Mouse (Mus musculus) adrenal gland, postnatal 14 days (tissue): ENCODE measurements around the gene Klhl11. TPM values are rescaled to one million over a fixed set of nuclear protein-coding genes. Genes with fewer than 3 reads are reported as not detected.
A peak's percentile ranks its signal among the peaks of the same experiment; 100 is the strongest.

Source experiments
- DNase-seq: peaks from one replicate; pipeline ENCODE4 v3.0.0; 2021; ENCODE audit warnings: mixed read lengths
- long read RNA-seq, 2 experiments: library from polyadenylated mRNA; stranded (forward); transcript quantifications; one replicate each; pipeline ENCODE4 v2.0.0; 2021
- total RNA-seq: library from RNA; stranded (reverse); gene quantifications from 2 replicates; pipeline ENCODE4 v1.2.3, GENCODE M21; 2021

Gene Klhl11
- total RNA-seq = 42.9 and 44.2 TPM in 2 replicates
- long read RNA-seq, experiment 1 = 0 reads
- long read RNA-seq, experiment 2, transcript Klhl11-201 (2 exons, 2,393 nt) = major isoform, 5 of 6 reads
- long read RNA-seq, experiment 2, partial matches to known transcripts = 0 of 6 reads
- long read RNA-seq, experiment 2, other reads (novel, unspliced or antisense) = 1 of 6 reads

DNA sequence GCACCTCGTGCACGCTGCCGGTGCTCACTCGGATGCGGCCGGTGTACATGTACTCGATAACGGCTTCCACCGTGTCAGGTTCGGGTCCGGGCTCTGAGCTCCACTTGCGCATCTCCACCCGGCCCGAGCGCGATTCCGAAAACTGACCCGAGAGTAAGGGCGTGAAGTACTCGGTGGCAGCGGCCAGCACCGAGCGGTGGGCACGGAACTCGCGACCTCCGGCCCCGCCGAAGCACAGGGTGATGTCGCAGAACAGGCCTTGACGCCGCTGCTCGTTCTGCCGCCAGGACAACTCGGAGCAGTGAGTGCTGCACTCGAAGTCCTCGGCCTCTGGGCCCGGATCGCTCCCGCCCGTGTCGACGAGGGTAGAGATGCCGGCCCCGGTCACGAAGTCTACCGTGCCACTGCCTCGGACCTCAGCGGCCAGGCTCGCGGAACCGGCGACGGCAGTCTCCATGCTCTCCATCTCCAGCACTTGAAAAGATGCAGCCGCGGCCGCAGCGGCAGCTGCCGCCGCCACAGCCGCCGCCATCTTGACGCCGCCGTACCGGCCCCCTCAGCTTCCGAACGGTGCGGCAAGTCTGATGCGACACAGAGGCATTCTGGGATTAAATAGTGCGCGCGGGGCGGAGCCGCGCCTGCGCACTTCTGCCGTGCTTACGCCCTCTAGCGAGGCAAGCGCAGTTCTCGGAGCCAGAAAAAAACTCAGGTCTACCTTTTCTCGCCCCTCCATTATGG lies at the start of gene Klhl11:
Gene Klhl11, minus strand, starts transcription at position 545 of the 738 bp plus-strand sequence.
- peak; percentile 94 for DNase-seq

DNA sequence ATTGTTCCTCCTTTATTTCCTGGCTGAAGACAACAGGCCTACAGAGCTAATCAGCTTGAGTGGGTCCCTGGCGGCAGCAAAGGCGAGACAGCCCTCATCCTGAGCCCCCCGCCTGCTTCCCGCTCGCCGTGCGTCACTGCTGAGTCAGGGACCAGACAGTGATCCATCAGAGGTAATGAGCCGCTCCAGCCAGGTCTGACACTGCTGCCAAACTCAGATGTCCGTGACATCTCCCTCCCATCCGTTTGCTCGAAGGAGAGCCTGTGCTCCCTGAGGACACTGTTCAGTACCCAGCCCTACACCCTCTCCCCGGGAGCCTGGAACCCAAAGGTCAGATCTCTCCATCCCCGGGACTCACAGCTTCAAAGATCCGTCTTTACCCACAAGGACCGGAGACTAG lies 48.3 kb upstream of the Klhl11 start:
- peak; percentile 90 for DNase-seq

DNA sequence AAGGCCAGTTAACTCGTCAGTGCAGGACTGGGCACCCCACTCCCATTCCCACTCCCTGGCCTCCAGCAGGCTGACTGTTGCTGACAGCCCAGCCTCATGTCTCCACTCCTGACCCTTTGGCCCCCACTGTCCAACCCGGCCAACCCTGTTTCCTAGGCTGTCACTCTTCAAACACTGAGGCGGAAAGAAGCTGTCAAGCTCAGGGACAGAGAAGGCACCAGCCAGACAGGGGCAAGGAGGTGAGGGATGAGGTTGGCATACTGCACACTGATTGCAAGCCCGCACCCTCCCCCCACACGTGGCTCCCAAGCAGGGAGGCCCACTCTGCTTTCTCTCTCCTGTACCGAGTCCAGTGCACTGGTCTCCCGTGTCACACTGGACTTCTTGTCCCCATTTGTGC lies 46.6 kb upstream of the Klhl11 start:
- DNase-seq = peak; percentile 51

DNA sequence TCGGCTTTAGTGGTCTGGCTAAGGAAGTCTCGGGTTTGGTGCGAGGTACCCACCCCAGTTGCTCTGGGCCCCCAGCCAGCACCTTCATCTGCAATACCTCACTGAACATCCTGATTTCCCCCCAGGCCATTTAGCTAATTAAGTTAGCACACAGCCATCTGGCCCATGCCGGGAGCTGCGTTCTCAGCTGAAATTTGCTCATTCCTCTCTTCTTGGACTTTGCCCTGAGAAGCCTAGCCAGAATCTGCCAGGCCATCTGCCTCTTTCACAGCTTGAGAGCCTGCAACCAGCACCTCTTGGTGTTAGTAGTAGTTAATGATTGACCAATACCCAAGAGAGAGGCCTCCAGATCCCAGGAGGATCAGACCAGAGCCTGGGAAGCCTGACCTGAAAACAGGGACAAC lies 45.6 kb upstream of the Klhl11 start:
- DNase-seq = peak; percentile 66

DNA sequence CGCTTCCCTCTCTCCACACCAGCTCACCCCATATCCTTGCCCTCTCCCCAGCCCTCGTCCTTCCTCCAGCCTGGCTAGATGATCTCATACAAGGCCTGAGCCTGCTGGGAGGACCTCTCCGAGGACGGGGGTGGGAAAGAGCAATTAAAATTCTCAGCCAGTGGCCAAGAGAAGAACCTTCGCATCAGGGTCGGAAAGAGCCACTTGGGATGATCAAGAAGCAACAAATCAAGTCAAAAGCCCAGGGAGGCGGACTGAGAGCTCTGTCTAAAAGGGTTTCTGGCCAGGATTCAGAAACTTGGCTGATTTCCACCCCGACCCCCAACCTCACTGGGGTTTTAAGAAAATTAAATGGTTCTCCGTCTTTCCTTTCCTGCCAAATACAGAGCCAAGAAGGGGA lies 43.8 kb upstream of the Klhl11 start:
- DNase-seq = peak; percentile 76

DNA sequence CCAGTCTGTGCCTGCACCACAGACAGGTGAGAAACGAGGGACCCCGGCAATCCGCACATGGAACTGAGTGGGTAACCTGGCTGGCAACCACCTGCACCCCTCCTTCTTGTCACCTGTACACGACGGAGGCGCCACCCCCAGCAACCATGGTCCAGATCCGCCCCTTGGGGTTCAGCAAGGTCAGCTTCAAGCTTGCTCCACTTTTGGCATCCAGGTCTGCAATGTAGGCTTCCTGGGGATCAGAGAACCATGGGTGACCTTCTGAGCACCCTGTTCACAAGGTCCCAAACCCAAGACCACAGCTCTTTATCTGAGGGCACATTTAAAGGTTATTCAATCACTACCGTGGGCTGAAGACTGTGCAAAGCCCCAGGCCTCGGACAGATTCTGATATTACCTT lies 43.2 kb upstream of the Klhl11 start:
- DNase-seq = peak; percentile 46

DNA sequence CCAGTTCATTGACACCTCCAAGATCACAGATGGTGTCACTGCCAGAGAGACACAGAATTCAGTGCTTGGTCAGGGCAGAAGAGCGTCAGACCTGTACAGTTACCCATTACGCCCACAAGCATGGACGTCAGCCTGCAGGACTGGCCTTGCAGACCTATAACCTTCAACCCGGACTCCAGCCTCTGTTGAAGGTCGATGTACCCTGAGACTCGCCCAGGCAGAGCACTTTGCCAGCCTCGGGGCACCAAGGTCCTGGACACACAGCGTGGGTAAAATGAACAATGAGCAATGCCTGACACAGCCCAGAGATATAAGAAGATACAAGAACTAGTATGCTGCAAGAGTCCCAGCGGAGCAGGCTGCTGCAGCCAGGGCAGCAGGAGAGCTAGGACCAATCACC lies 42.5 kb upstream of the Klhl11 start:
- DNase-seq = peak; percentile 79

DNA sequence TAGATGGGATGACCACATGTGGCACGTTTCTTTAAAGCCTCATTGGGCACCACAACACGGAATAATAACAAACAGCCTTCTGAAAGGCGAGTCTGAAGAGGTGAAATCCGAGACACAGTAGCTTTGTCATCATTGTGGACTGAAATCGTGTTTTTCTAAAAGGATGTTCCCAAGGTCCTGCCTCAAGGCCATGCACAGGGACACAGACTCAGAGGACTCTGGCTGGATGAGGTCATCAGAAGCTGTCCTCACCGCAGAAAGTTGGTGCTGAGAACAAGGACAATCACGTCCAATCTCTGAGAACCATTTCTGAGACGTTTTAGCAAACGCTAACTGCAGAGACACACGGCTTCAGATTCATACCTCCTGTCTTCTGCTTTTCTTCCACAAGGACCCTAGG lies 41.2 kb upstream of the Klhl11 start:
- DNase-seq = peak; percentile 81

DNA sequence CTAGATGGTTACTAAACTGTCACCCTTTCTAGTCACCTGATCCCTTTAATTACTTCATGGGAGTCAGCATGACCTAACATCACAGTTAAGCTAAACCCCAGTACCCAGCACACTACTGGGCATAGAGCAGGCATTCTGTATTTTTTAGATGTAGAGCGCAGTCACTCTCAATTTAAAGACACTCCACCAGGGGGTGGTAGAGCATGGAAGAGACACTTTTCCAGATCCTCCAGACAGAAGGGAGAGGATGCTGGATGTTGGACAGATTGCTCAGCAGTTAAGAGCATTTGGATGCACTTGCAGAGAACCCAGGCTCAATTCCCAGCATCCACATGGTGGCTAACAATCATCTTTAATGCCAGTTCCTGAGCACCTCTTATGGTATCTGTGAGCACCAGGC lies 39.8 kb upstream of the Klhl11 start:
- DNase-seq = peak; percentile 55

DNA sequence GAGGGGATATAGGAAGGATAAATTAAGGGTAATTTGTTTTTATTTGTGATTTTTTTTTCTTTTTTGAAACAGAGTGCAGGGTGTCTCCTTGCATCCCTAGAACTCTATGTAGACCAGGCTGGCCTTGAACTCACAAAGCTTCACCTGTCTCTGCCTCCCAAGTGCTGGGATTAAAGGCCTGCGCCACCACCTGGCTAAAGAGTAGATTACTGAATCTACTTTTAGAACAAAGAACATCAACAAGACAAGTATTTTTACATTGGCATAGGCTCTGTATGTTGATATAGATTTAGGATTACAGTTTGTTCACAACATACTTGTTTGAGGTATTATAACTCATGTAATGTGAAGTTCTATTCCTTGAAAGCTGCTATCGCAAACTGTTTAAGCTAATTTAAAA lies 38.0 kb upstream of the Klhl11 start:
- no peak for DNase-seq

DNA sequence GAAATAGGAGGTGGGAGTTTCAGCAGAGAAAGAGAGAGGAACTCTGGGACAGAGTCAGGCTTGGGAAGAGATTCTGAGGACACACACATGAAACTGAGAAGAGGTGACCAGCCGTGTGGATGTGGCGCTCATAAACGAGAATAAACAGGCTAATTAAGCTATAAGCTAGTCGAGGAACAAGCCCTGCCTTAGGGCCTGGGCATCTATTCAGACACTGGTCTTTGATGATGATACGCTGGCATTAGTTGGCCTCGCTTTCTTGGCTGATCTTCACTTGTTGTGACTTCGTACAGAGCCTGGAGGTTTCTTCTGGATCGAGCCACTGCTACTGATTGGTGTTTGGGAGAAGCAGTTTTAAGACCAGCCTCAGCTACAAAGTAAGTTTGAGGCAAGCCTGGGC lies 33.5 kb upstream of the Klhl11 start:
- no peak for DNase-seq

DNA sequence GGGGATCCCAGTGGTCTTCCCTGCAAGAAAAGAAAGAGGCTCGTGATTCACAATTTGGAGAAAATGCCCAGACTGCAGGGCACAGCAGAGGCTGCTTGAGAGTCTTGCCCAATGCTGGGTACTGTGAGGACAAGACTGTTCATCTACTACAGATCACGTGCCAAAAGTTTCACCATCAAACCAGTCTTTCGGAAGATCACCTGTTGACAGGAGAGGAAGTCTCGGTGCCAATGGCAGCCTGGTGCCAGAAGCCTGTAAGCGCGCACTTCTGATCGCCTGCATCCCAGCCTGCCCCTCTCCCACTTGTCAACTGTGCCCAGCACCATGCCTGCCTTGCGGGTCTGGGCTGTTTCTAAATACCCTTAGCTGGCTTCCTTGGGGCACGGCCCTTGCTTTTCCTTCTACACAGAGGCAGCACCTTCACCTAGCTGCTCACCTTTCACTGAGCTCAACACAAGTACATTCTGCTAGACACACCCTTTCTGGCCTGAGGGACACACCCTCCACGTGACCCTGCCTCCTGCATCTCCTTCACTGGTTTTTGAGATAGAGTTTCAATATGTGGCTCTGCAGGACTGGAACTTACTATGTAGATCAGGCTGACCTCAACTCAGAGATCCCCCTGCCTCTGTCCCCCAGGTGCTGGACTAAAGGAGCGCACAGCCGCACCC lies 32.6 kb upstream of the Klhl11 start:
- DNase-seq = peak; percentile 29

DNA sequence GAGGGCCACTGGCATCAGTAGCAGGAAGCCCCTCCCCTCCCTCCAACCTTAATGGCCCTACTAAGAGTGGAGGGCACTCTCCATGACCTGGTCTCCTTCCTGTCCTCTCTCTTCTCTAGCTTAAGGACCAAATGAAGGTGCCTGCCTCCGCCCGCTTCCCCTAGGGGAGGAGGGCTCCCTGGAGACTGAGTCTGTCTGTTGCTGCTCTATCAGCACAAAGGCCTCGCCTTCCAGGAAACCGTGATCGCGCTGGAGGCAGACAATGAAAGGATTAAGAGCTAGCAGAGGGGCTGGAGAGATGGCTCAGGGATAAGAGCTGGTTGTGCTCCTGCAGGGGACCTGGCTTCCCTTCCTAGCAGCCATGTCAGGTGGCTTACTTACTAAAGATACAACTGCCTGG lies 28.8 kb upstream of the Klhl11 start:
- DNase-seq = no peak

DNA sequence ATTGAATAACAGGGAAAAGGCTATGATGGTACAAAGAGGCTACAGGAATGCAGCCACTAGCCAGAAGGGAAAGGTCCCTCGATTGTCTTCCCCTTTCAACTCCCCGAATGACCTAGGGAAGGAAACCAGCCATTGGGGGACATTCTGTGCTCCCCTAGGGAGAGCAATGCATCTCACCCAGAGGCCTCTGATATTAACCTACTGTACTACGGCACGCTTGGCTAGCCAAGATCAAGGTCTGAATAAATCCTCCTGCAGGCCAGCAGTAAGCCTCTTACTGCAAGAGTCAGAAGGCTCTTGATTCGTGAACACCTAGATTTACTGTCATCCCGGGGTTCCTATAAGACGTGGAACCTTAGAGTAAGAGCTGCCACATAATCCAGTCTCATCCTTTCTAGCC lies 28.1 kb upstream of the Klhl11 start:
- no peak for DNase-seq

DNA sequence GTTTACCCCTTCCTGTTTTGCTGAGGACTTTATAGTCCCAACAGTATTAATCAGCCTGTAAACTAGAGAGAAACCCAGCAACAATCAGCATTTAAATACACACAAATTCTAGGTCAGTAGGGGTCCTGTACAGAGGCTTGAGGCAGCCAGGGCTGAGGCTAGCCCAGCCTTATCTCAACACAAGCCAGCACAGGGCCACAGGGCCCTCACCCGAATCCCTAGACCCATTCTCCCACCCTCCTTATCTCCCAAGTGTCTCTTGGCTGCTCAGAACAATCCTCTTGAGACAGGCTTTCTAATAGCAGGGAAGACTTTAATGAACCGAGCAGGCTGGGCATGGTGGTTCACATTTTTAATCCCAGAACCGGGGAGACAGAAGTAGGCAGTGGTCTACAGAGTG lies 27.7 kb upstream of the Klhl11 start:
- DNase-seq = no peak

DNA sequence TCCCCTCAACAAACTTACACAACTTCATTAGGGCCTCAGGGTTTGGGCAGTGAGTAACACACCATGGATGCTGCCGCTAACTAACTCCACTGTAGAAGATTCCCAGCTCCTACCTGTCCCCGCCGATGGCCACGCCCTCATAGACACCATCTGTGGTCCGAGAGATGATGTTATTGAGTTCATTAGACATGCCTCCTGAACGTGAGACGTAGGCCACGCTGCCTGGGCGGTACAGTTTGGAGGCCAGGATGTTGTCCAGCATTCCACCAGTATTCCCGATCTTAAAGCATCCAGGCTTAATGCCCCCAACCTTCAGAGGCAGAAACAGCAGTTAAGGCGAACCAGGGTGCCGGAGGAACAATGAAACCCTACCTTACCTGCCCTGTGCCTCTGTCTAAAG lies 21.2 kb upstream of the Klhl11 start:
- DNase-seq = no peak

DNA sequence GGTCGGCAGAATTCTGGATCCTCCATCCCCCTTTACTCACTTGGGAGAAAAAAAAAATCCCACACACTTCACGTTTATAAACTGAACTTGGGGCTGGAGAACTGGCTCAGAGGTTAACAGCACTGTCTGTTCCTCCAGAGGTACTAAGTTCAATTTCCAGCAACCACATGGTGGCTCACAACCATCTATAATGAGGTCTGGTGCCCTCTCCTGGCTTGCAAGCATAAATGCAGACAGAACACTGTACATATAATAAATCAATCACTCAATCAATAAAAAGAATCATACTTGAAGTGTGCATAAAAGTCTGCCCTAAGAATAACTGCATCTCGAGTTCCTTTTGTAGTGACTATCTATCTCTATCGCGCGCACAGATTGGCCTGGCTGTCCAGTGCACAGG lies 18.4 kb upstream of the Klhl11 start:
- no peak for DNase-seq

DNA sequence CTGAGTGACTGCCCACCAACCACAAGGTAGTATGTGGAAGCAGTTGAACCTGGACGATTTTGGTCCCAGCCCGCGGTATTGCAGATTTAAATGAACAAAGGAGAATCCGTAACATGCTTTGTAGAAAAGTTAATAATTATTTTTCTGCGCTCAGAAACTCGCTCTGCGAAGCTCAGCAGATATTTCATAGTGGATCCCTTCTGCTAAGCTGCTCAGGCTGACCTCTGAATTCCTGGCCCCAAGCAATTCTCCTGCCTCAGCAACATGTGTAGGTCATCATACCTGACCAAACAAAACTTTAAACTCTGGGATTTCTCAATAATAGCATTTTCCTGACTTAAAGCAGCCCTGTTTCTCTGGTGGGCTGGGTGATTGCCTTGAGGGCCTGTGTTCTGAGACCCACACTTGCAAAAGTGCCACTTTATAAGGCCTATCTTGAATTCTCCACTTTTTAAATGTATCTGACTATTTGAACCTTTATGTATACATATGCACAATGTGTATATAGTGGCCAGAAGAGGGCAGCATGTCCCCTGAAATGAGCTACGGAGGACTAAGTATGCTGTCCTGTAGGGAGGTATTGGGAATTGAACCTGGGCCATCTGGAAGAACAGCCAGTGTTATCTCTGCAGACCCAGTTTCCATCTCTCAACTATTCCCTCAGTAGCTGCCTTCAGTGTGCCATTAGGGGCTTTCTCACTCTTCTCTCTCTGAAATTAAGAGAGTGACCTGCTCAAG lies 13.4 kb upstream of the Klhl11 start:
- DNase-seq = peak; percentile 38

DNA sequence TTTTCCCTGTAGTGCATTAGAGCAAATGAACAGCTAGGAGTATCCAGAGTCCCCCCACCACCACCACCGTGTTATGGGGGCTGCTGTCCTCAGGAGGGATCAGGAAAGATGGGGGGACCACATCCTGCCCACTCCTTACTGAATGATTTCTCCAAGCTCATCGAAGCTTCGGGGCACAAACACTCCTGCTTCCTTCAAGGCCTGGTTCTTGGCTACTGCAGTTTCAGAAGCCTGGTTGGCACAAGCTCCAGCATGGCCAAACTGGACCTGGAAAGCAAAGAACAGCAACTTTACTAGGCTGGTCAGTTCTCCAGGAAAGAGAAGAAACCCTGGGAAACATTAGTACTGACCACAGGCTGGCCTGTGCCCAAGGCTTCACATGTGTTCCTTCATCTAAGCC lies 11.9 kb upstream of the Klhl11 start:
- no peak for DNase-seq

DNA sequence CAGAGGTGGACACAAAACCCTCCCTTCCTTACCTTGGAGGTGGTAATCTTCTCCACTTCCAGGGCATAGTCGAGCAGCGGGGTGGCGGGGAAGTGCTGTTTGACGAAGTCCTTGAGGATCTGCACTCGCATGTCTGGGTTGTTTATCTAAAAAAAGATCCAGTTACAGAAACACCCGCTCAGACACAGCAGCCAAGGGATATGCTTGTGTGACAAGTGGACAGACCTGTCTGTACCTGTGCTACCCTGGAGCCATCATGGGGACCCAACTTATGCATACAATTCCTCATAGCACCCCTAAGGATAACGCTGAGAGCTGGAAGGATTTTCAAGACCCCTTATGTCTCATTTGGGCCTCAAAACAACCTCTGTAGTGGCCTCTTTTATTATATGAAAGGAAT lies 6.6 kb upstream of the Klhl11 start:
- DNase-seq = no peak

DNA sequence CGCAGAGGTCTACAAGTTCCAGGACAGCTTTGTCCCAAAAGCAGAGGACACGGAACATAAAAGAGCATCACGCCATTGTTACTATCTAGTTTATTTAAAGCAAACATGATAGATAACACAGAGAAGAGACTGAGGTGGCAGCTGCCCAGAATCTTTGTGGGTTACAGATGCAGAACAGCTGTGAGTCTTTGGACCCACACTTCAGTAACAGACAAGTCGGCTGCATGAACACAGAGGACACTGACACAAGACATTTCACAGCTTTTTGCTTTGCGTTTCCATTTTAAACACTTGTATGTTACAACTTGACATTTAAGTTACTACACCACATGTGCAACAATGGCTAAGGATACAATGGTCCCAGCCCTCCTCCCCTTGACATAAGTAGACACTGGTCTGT lies 3.7 kb upstream of the Klhl11 start:
- DNase-seq = no peak

DNA sequence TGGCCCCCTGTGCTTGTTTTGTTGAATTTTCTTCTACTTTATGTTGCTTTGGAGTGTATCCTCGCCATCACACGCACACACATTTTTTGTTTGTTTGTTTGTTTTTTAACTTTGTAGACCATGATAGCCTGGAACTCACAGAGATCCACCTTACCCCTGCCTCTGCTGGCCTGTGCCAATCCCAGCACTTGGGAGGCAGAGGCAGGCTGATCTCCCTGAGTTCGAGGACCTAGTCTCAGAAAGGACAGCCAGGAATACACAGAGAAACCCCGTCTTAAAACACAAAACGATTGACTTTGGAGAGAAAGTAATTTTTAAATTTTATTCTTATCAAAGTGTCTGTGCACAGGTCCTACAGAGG lies 374 bp upstream of the Klhl11 start:
- no peak for DNase-seq
